Mouse (Mus musculus): ENCODE results near the gene Ninj1.

DNA sequence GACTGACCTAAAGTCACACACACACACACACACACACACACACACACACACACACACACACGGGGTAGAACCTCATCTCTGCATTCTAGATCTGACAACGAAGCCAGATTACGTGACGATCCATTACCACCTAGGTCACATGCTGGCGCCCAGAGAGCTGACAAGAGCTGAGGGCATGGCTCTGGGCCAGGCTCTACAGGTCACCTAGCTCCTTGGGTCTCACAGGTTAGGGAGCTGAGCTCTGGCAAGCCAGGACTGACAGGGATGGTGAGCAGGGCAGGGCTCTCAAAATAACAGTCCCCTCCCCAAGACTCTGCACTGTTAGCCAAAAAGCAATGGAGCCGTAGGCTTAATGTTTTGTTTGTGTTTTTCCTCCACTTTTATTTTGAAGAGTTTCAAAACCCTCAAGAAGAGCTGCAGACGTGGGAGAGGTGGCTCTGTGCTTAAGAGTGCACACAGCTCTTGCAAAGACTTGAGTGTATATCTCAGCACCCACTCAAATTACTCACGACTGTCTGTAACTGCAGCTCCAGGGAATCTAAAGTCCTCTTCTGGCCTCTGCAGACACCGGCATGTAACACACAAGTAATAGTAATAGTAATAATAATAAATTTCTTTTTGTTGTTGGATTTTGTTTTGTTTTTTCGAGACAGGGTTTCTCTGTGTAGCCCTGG, 29.1 kb upstream of the Ninj1 start:
- TF ChIP-seq MYOD1 (IDR thresholded peaks at IDR 0.05; ENCODE audit: control insufficient read depth in 1 of 3, insufficient read length in 2 of 3, low read depth in 2 of 3) (no peak), POLR2A (IDR thresholded peaks at IDR 0.05; ENCODE audit: insufficient read length, low read depth) (no peak), CEBPB (IDR thresholded peaks at IDR 0.05; ENCODE audit: insufficient read depth, poor library complexity, severe bottlenecking) (no peak), USF1 (IDR thresholded peaks at IDR 0.05; ENCODE audit: low read depth) (no peak), TCF3 (IDR thresholded peaks at IDR 0.05; ENCODE audit: insufficient read length, low read depth) (no peak), POLR2AphosphoS2 (IDR thresholded peaks at IDR 0.05; ENCODE audit: insufficient read length, low read depth) (no peak), REST (IDR thresholded peaks at IDR 0.05; ENCODE audit: insufficient read depth, insufficient read length) (no peak)
